Mouse (Mus musculus) brown adipose tissue, adult 24 weeks (tissue): Measurements from ENCODE around the gene Gm20388. TPM values are rescaled to one million over a fixed set of nuclear protein-coding genes. Genes with fewer than 3 reads are reported as not detected.
"Not testable (repeated sequence)": the region's sequence is repeated elsewhere in the genome, so short reads cannot be mapped to it uniquely, and the experiment has no call there.

ENCODE experiments used
- H3K27ac ChIP-seq: fragments of 200-500 bp; replicated peaks from 2 replicates; pipeline ENCODE4 v1.5.1; 2012; ENCODE audit warnings: low read depth, mild to moderate bottlenecking, low read length
- H3K4me1 ChIP-seq: fragments of 200-500 bp; 2 replicates; pipeline ENCODE4 v1.6.1; 2012; ENCODE audit warnings: low read length, mixed read lengths; ENCODE audit not compliant: control insufficient read depth, insufficient read depth, insufficient read length
- H3K4me3 ChIP-seq: fragments of 200-500 bp; 2 replicates; pipeline ENCODE4 v1.5.1; 2012; ENCODE audit warnings: low read depth, mild to moderate bottlenecking, low read length, moderate library complexity; ENCODE audit not compliant: insufficient read depth
- polyA plus RNA-seq: library from polyadenylated mRNA; stranded (reverse); fragments of >200 nt; gene quantifications from 2 replicates; pipeline ENCODE4 v1.2.4, GENCODE M21; 2012; ENCODE audit not compliant: missing spikeins, insufficient read depth, insufficient read length

Gm20388 gene
- polyA plus RNA-seq, 1 experiment, result 44.7 TPM

DNA sequence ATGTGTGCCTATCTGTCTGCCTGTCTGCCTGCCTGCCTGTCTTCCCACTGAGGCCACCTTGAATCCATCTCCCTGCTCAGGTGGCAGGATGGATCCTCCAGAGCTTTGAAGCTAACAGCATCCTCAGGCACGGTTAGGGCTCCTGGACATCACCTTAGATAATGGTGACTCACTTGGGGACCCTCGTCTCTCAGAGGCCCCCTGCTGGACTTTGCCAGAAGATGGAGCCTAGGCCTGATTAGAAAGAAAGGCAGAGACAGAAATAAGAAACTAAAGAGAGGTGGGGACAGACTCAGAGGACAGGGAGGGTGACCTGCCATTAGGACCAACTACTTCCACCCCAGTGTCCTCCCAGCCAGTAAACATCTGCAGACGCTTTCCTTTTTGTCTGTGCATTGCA, 1488.5 kb downstream of the Gm20388 start:
- Histone ChIP-seq H3K4me3 (no peak overlapping the region), H3K27ac (no peak overlapping the region)

DNA sequence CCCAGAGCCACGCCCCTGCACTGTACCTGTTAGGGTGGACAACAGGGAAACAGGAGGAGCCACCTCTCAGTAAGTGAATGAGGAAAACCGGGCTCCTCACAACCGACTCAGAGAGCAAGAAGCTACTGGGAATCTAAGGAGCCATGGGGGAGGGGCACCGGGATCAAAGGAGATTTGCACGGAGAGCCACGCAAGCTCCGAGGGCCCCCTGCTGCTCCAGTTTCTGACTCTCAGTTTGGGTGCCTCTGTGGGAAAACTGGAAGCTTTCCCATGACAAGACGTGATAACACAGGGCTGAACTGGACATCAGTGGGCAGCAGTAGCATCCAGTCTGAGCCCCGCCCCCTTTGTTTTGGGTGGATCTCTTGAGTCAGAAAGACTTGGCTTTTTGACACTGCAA, 1489.9 kb downstream of the Gm20388 start:
- H3K4me3 ChIP-seq, result no peak overlapping the region
- H3K27ac ChIP-seq, result no peak overlapping the region
- no peaks in the 10 kb centered on the region for H3K4me1 ChIP-seq

More for the DNA sequence above, 1488.5 kb downstream of the Gm20388 start:
- H3K4me1 ChIP-seq, result no peaks in the 10 kb centered on the region

DNA sequence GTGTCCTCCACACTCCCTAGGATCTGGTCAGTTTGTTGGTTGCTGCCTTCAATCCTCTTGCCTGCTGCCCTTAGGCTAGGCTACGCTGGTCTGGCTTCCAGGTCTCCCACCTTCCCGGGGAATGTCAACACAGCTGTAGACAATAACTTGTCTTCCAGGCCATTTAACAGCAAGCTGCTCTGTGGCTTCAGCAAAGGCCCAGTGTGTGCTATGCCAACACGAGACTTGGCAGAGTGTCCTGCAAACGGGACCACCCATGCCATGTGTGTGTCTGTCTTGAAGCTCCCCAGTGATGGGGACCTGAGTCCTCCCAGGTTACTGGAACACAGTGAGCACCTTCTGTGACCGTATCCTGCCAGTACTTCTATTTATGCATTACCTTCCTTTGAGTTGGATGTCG, 1493.2 kb downstream of the Gm20388 start:
- Histone ChIP-seq H3K27ac (no peak overlapping the region), H3K4me1 (no peaks in the 10 kb centered on the region), H3K4me3 (no peak overlapping the region)

DNA sequence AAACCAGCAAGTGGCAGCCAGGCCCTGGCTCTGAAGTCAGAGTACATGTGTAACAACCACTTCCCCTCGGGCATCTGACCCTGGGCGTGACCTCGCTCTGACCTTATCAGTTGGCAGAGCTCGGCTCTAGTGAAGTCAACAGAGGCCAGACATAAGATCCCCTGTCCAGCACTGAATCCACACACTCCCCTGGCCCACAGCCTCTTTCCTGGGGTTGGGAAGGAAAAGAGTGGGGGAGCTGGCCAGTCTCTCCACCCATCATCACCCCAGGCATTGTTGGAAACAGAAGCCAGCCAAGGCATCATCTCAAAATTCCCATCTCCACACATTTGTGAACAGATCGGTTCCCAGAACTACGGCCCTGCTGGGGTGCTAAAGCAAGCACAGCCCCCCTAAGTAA, 1507.4 kb downstream of the Gm20388 start:
- Histone ChIP-seq H3K4me1 (no peaks in the 10 kb centered on the region), H3K27ac (no peak overlapping the region), H3K4me3 (no peak overlapping the region)

DNA sequence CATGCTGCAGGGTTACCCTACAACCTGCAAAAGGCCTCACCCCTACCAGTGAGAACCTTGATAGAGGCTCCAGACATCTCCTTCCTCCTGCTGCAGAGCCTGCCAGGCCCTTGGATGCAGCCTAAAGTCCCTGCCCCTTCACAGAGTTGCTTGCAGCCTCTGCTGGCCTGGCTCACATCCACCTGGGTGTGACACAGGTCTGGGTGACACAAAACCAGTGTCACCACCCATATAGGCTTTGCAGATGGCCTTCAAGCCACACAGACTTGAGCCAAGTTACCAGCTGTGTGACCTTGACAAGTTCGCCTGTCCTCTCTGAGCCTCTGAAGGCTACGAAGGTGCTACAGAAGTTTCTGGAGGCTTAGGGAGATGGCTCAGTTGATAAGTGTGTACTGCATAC, 1508.9 kb downstream of the Gm20388 start:
- no peaks in the 10 kb centered on the region for H3K4me1 ChIP-seq
- H3K4me3 ChIP-seq, result no peak overlapping the region
- no peak overlapping the region for H3K27ac ChIP-seq

DNA sequence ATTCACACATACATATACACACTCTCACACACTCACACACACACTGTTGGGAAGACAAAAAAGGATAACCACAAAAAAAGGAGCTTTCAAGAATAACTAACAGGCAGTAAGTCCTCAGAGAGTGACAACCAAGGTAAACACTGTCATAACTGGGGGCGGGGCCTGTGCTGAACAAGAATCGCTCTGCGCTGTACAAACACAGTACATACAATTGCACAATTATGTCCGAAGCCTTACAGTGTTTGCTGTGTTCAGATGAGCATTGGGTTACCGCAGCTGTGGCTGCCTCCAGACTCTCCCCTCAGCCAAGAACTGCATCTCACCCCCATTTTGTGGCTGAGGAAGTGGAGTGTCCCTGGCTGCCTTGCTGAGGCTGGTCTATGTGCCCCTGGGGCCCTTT, 1510.4 kb downstream of the Gm20388 start:
- no peak overlapping the region for H3K4me3 ChIP-seq
- H3K27ac ChIP-seq, result no peak overlapping the region
- H3K4me1 ChIP-seq, result no peaks in the 10 kb centered on the region

DNA sequence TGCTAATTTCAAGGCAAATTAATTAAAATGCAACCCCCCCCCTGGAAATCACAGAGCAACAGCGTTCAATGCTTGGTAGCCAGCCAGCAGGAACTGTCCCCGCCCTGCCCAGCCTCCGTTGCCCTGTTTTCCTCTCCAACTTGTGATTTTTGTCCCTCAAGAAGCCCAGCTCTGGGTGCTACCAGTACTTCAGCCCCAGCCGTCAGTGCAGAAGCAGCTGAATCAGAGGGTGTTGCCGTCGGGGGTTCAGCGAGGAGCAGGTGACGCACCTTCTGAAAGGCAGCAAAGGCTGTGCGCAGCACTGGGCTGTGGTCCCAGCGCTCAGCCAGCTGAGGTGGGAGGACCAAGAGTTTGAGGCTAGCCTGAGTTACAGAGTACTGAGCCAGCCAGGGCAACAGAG, 1513.4 kb downstream of the Gm20388 start:
- no peak overlapping the region for H3K27ac ChIP-seq

DNA sequence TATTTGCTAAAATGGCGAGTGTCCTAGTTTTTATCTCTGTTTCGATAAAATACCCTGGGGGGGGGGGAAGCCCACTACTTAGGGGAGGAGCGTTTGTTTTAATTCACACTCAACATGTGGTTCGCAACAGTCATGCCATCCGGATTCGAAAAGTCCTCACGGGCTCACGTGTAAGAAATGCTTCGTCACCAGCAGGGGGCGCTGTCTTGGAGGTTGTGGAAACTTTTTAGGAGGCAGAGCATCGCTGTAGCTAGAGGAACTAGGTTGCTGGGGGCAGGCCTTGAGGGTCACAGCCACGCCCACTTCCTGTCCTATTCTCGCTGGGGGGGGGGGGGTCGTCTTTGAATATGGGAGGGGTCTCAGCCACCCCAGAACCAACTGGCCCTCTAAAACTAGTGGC, 1514.0 kb downstream of the Gm20388 start:
- Histone ChIP-seq H3K4me3 (no peak overlapping the region), H3K4me1 (no peaks in the 10 kb centered on the region), H3K27ac (no peak overlapping the region)

More for the DNA sequence above, 1513.4 kb downstream of the Gm20388 start:
- Histone ChIP-seq H3K4me1 (no peaks in the 10 kb centered on the region), H3K4me3 (no peak overlapping the region)

DNA sequence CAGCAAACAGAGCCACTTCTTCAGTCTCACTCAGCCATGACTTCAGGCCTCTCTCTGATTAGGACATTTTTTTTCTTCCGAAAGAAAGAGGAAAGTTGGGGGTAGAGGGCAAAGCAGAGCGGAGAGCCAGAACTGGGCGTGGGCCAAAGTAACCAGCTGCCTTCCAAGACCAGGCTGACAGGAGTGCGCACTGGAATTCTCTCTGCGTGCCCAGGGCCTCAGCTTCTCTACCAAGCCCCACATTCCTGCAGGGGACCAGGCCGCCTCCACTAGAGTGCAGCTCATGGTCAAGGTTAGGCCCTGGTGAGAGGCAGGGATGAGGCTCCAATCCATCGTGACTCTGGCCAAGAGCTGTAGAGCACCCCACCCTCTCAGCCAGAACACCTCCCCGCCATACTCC, 1520.9 kb downstream of the Gm20388 start:
- no peak overlapping the region for H3K4me3 ChIP-seq
- H3K27ac ChIP-seq, result no peak overlapping the region
- no peaks in the 10 kb centered on the region for H3K4me1 ChIP-seq

DNA sequence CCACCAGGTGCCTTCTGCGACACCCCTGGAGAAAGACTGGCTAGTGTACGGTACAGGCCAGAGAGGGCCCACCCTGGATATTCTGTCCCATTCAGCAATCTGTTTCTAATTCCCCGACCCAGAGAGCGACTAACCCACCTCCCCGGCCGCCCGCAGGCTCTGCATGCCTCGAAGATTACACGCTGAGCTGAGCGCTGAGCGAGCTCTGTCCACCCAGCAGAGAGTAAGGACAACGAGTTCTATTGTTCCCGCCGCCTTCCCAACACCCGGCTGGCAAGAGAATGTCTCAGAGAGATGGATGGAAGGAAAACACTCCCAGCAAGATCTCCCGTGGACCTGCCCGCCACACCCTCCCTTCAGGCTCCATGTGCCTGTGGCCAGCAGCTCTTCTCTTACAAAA, 1522.8 kb downstream of the Gm20388 start:
- Histone ChIP-seq H3K4me1 (no peaks in the 10 kb centered on the region), H3K27ac (no peak overlapping the region), H3K4me3 (no peak overlapping the region)

DNA sequence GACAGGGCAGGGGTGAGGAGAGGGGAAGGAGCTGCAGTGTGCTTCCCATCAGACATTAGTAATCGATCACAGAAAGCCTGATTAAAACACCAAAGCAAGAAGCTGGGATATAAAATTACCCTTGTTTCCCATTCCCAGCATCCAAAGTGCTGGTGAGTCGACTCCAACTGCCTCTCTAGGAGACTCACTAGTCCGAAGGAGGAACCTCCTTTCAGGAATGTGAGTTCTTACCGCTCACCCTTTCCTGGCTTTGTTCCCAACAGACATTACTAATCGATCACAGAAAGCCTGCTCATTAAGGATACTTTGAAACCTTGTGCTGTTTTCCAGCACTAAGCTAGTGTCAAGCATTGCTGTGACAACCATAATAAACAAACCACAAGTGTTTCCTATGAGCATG, 1526.0 kb downstream of the Gm20388 start:
- Histone ChIP-seq H3K4me3 (0 out of 2 replicates have a peak overlapping the region, but pooled peaks have one; percentile 13), H3K4me1 (peaks cover 13% of the 10 kb centered on the region), H3K27ac (no peak overlapping the region)

DNA sequence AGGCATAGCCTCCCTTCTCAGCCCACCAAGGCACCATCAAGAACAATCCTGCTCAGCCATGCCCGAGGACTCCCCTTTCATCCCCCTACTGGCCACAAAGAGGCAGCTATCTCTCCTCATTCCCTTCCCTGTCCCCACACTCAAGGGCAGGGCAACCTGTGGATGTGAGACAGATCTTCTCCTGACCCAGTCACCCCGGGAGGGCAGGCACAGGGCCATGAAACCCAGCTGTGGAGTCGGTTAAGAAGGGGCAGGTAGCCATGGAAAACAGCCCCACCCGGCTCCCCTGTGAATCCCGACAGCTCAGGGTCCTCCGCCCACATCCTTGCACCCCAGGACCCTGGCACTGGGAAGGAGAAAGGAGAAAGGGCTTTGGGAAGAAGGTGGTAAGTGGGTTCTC, 1526.9 kb downstream of the Gm20388 start:
- H3K4me1 ChIP-seq, result peaks cover 13% of the 10 kb centered on the region
- H3K4me3 ChIP-seq, result no peak overlapping the region
- no peak overlapping the region for H3K27ac ChIP-seq

DNA sequence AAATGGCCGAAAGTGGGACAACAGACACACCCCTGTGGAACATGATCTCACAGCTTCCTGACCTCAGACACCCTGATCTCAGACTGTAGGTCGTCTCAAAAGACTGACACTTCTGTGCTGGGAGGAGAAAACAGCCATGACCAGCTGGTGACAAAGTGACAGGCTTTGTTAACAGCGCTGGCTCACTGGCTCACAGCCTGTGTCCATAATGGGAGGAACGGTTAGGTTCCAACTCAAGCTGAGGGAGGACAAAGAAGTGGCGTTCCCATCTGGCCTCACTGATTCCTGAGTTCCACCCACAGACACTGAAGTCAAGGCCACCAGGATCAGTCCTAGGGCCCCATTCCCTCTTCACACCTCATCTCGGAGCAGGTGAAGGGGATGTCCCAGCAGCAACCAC, 1527.5 kb downstream of the Gm20388 start:
- H3K27ac ChIP-seq, result no peak overlapping the region
- H3K4me1 ChIP-seq, result peaks cover 13% of the 10 kb centered on the region

DNA sequence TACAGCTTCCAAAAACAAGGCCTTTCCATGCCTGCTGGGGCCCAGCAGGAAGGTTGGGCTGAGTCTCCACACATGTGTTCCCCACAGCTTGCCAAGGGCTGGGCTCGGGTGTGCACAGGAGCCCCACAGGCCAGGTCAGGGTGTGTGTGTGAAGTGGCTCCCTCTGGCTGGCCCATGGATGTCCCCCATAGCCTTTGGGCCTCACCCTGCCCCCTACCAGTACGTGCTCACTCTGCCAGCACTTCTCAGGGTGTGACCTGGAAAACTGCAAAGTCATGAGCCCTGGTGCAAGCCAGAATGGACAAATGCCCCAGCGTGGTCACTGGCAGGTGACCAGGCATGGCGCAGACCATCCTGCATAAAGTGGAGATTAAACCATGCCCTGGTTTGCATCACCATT, 1528.7 kb downstream of the Gm20388 start:
- Histone ChIP-seq H3K27ac (no peak overlapping the region), H3K4me3 (no peak overlapping the region), H3K4me1 (peaks cover 13% of the 10 kb centered on the region)

More for the DNA sequence above, 1527.5 kb downstream of the Gm20388 start:
- no peak overlapping the region for H3K4me3 ChIP-seq

DNA sequence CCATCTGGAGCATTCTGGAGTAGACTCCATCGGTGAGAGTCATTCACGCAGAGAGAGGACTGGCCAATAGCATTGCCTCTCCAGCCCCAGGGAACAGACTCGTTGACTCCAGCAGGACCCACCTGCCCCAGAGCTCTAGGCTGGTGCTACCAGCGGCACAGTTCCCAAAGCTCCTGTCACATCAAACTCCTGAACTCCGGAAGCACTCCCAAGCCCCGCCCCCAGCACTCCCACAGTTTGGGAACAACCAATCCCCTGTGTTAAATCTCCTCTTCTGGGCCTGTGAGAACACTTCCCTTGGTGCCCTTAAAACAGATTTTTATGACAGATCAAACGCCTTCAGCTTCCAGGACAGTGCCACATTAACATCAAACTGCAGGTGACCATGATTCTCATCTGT, 1532.7 kb downstream of the Gm20388 start:
- H3K4me1 ChIP-seq, result peaks cover 13% of the 10 kb centered on the region
- no peak overlapping the region for H3K4me3 ChIP-seq
- no peak overlapping the region for H3K27ac ChIP-seq

DNA sequence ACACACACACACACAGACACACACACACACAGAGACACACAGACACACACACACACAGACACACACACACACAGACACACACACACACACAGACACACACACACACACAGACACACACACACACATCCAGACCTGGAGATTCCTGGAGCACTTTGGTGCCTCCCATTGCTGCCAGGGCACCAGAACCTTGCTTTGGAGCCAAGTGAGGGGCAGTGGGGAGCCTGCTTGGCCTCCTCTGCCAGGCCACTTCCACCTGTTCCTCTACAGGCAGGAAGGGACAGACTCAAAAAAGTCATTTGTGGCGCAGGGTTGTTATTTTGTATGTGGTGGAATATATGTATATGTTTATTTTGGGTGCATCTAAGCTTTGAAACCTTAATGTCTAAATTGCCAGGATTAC, 1533.9 kb downstream of the Gm20388 start:
- H3K4me3 ChIP-seq, H3K4me1 ChIP-seq, H3K27ac ChIP-seq: not testable (repeated sequence)

DNA sequence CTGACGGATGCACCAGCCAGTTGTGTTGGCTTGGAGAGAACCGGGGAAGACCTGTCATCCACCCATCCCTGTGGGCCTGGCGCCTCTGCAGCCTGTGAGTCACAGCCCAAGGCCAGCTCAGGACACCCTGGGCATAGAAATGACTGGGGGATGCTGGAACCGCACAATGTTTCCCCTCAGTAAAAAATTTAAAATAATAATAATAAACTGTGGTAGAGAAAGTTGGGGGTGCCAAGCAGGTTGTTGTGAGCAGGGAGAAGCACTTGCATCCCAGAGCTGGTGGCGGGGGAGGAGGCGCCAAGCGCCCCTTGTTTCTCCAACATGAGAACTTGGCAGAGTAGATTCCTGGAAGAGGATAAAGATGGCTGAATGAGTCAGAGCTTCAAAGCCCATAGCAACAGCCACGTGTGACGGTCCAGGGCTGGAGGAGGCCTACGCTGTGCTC, 1534.4 kb downstream of the Gm20388 start:
- Histone ChIP-seq H3K27ac (no peak overlapping the region), H3K4me1 (peaks cover 4% of the 10 kb centered on the region), H3K4me3 (no peak overlapping the region)
